Mouse (Mus musculus) heart, embryonic 11.5 days (tissue): ENCODE data around the gene Csf2rb. TPM values are rescaled to one million over a fixed set of nuclear protein-coding genes. Genes with fewer than 3 reads are reported as not detected.
"Not testable (repeated sequence)": the region's sequence is repeated elsewhere in the genome, so short reads cannot be mapped to it uniquely, and the experiment has no call there.

Experiments used
- ATAC-seq: fragments of 200-750 bp; cut with Nextera tagmentation; replicated peaks from 2 replicates; pipeline ENCODE4 v1.8.0; 2017; ENCODE audit warnings: moderate library complexity; ENCODE audit not compliant: insufficient number of reproducible peaks, low FRiP score, low TSS enrichment
- H3K27ac ChIP-seq: fragments of 300-500 bp; sonication (generic); 2 replicates; pipeline ENCODE4 v1.5.1; 2014; ENCODE audit warnings: mild to moderate bottlenecking, low read depth, low read length
- H3K27me3 ChIP-seq: fragments of 300-500 bp; sonication (generic); 2 replicates; pipeline ENCODE4 v1.6.1; 2014; ENCODE audit warnings: mild to moderate bottlenecking, low read length, mixed read lengths; ENCODE audit not compliant: control insufficient read depth, insufficient read depth
- H3K36me3 ChIP-seq: fragments of 300-500 bp; sonication (generic); 2 replicates; pipeline ENCODE4 v1.6.1; 2014; ENCODE audit warnings: mild to moderate bottlenecking, low read length, moderate library complexity, mixed read lengths; ENCODE audit not compliant: control insufficient read depth, insufficient read depth
- H3K4me1 ChIP-seq: fragments of 300-500 bp; sonication (generic); 2 replicates; pipeline ENCODE4 v1.6.1; 2014; ENCODE audit warnings: low read length; ENCODE audit not compliant: control insufficient read depth, insufficient read depth
- H3K4me2 ChIP-seq: fragments of 300-500 bp; sonication (generic); 2 replicates; pipeline ENCODE4 v1.6.1; 2014; ENCODE audit warnings: mild to moderate bottlenecking, moderate library complexity
- H3K4me3 ChIP-seq: fragments of 300-500 bp; sonication (generic); 2 replicates; pipeline ENCODE4 v1.5.1; 2014; ENCODE audit warnings: low read depth, low read length
- H3K9ac ChIP-seq: fragments of 300-500 bp; sonication (generic); 2 replicates; pipeline ENCODE4 v1.6.1; 2014; ENCODE audit warnings: mild to moderate bottlenecking, low read depth, low read length, moderate library complexity
- H3K9me3 ChIP-seq: fragments of 300-500 bp; sonication (generic); replicated peaks from 2 replicates; pipeline ENCODE4 v1.6.1; 2016; ENCODE audit warnings: low read length; ENCODE audit not compliant: control insufficient read depth
- WGBS: fragments of 180-500 bp; shearing (Covaris S2); extraction: QIAGEN DNeasy Blood & Tissue Kit; methylation state at CpG from one replicate; pipeline ENCODE4 v1.1.7; 2014; ENCODE audit not compliant: insufficient replicate concordance; 5-methylcytosine and 5-hydroxymethylcytosine counted together
- polyA plus RNA-seq: library from polyadenylated mRNA; unstranded; fragments of >200 nt; fragmentation: Nextera tagmentation; extraction: Ambion mirVana; gene quantifications from 2 replicates; pipeline ENCODE4 v1.2.1, GENCODE M21; 2014

Gene Csf2rb
- polyA plus RNA-seq, 1 experiment from 2014 or later = 6.6 TPM

DNA sequence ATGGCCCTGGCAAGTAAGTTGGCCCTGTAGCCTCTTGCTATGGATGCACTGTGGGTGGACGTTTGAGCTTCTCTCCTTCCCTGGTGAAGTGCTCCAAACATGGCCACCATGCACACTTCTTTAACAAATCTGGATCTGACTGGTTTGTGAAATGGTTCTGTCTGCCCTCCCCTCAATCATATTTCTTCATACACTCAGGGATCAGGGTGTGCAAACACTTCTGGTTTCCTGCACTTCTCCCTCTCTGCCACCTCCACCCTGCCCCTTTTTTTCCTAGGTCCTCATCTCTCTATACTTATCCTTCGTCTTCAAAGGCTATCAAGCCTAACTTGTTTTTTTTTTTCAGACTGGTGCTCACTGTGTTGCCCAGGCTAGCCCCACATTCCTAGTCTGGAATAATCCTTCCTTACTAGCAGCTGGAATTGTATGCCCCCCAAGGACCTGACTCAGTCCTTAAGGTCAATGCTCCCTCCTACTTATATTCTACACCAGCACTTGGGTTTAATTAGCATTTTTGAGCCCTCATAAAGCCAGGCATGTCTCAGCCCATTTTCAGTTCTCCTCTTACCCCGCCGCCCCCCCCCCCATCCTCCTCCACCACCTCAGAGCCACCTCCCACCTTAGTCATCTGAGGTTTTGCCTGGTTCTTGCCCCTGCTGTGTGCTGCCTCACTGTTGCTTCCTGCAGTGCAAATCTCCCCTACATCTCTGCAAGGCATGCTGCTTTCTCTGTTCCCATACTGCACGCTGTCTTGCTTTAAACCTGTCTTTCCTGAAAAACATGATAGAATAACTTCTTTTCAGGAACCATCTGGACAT is 6.2 kb downstream of the Csf2rb start:
- Histone ChIP-seq H3K27me3 (no peaks in the 10 kb centered on the region), H3K9me3 (no peaks in the 10 kb centered on the region), H3K27ac (no peak overlapping the region), H3K36me3 (no peaks in the 10 kb centered on the region), H3K4me2 (no peak overlapping the region), H3K4me1 (no peaks in the 10 kb centered on the region), H3K9ac (no peak overlapping the region), H3K4me3 (no peak overlapping the region)
- WGBS = 72% methylated on average over 5 of the region's 5 CpGs
- no peak for ATAC-seq

DNA sequence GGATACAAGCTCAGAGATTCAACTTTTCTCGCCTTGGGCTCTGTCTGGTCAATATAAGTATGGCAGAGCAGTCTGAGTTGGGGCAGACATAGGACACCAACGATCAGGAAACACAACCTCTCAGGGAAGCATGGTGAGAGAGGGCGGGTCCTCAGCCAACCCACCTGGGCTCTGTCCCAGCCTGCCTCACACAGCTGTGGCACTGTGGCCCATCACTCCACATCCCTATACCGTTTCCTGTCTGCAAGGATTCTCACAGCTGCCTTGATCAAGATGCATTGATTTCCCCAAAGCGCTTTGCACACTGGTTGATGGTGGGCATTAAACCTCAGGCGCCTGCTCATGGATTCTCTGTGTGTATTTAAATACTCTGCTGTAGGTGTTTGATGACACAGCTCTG is 7.4 kb downstream of the Csf2rb start:
- Histone ChIP-seq H3K27me3 (no peaks in the 10 kb centered on the region), H3K4me2 (no peak overlapping the region)

DNA sequence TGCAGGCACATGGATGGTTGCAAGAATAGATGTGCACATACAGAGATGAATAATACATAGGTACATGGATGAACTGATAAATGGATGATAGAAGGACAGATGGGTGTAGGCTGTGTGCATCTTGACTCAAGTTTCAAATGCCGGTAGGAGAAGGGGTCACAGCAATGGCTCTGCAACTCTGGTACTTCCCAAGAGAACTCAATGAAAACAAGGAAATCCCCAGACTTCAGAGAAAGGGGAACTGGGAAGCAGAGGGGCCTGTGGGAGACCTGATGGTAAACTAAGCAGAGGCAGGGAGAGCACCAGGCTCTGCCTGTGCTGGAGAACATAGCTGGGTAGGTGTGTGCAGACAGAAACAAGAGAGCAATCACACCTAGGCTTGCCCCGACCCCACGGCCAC is 8.8 kb downstream of the Csf2rb start:
- no peak overlapping the region for H3K4me2 ChIP-seq
- H3K36me3 ChIP-seq = no peaks in the 10 kb centered on the region
- no peaks in the 10 kb centered on the region for H3K27me3 ChIP-seq
- H3K9ac ChIP-seq = no peak overlapping the region
- no peak for ATAC-seq
- no peaks in the 10 kb centered on the region for H3K9me3 ChIP-seq
- no peak overlapping the region for H3K4me3 ChIP-seq
- H3K27ac ChIP-seq = no peak overlapping the region
- no peaks in the 10 kb centered on the region for H3K4me1 ChIP-seq
- 79% methylated on average over 3 of the region's 3 CpGs for WGBS

More for the DNA sequence above, 7.4 kb downstream of the Csf2rb start:
- H3K36me3 ChIP-seq = no peaks in the 10 kb centered on the region
- no peak for ATAC-seq
- H3K4me3 ChIP-seq = no peak overlapping the region
- WGBS = 68% methylated on average over 6 of the region's 6 CpGs
- no peaks in the 10 kb centered on the region for H3K9me3 ChIP-seq
- H3K27ac ChIP-seq = no peak overlapping the region
- H3K4me1 ChIP-seq = no peaks in the 10 kb centered on the region
- no peak overlapping the region for H3K9ac ChIP-seq

DNA sequence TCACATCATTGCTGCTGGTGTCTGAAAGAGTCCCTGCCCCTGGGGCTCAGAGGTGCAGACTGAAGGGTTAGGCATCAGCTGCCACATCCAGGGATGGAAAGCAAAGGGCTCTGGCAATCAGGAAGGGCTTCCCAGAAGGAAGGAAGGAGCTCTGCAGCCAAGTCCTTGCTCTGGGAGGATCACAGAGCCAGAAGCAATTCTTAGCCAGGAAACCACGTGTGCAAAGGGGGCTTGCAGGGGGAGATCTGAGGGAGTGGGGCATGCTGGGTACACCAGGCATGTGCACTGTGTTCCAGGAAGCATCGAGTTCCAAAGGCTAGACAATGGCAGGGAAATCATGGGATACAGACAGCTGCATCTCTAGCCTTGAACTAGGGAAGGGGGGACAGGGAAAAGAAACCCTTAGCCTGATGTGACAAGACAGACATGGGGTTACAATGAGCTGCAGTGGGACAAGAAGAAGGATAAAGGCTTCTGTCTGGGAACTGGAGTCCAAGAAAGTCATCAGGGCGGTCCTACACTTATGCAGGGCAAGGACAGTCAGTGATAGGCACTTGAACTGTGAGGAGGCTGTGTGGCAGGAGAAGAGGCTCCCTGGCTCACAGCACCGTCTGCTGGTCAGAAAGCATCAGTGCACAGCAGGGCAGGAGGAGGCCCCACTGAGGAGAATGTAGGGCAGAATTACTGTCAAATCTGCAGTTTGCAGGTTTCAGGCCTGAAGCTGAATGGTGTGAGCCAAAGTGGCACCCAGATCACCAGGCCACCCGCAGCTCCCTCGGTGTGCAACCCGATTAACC is 14.3 kb downstream of the Csf2rb start:
- H3K4me3 ChIP-seq, H3K4me1 ChIP-seq, H3K27me3 ChIP-seq, H3K27ac ChIP-seq, ATAC-seq, H3K4me2 ChIP-seq, H3K36me3 ChIP-seq, H3K9ac ChIP-seq, H3K9me3 ChIP-seq: not testable (repeated sequence)
- WGBS = 36% methylated on average over 7 of the region's 7 CpGs

DNA sequence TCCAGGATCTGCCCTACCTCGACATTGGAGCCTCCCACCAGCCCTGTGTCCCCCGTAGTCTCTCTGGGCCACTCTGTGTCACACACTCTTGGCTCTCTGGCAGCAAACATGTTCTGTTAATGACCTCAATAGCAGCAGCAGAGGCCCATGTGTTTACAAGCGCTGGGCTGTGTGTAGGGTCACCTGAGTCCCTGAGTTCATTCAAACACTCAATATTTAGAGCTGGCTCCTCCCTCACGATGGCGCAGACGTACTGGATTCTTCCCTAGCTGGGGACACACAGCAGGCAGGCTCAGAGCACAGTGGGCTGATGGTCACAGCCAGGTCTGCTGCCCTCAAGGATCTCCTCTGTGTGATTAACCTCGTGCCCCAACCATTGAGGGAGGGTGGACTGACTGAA is 15.4 kb downstream of the Csf2rb start:
- H3K36me3 ChIP-seq, H3K9me3 ChIP-seq, H3K9ac ChIP-seq, H3K4me3 ChIP-seq, H3K4me2 ChIP-seq, H3K4me1 ChIP-seq, ATAC-seq, H3K27me3 ChIP-seq, H3K27ac ChIP-seq: not testable (repeated sequence)
- WGBS = 64% methylated on average over 6 of the region's 7 CpGs

DNA sequence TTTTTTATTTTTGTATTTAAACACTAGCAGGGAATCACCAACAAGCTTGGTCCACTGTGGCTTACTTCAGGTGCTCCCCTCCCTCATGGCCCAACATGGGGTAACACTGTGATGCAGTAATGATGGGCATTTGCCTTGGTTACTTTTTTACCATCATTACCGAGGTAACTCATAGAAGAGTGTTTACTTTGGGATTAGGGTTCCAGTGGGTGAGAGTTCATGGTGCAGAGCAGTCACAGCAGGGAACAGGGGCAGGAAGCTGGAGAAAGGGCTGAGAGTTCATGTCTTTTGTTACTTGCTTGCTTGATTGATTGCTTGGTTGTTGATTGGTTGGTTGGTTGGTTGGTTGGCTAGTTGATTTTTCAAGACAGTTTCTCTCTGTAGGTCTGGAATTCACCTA is 18.1 kb downstream of the Csf2rb start:
- Histone ChIP-seq H3K4me1 (no peaks in the 10 kb centered on the region), H3K9me3 (no peaks in the 10 kb centered on the region), H3K4me2 (no peak overlapping the region), H3K27ac (no peak overlapping the region), H3K27me3 (no peaks in the 10 kb centered on the region), H3K36me3 (no peaks in the 10 kb centered on the region), H3K9ac (no peak overlapping the region), H3K4me3 (no peak overlapping the region)
- 13% methylated on average over 1 of the region's 1 CpGs for WGBS
- no peak for ATAC-seq

DNA sequence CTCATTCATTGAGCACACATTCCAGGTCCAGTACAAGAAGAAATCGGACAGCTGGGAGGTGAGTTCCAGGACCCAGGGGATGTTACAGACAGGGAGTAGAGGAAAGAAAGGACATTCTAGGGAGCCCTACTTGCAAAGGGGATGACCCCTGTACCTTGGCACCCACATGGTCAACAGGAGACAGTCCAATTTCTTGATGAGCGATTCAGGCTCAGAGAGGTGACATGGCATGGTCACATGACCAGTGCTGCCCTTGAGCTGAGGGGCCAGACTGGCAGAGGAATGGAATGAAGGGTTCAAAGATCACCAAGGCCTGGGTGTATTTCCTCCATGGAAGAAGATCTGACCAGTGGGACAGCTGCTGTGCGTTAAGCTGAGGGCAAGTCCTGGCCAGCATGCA is 19.0 kb downstream of the Csf2rb start:
- Histone ChIP-seq H3K9ac (no peak overlapping the region), H3K36me3 (no peaks in the 10 kb centered on the region), H3K27me3 (no peaks in the 10 kb centered on the region), H3K9me3 (no peaks in the 10 kb centered on the region), H3K4me1 (no peaks in the 10 kb centered on the region), H3K27ac (no peak overlapping the region), H3K4me2 (no peak overlapping the region), H3K4me3 (no peak overlapping the region)
- WGBS = 87% methylated on average over 3 of the region's 3 CpGs
- no peak for ATAC-seq

DNA sequence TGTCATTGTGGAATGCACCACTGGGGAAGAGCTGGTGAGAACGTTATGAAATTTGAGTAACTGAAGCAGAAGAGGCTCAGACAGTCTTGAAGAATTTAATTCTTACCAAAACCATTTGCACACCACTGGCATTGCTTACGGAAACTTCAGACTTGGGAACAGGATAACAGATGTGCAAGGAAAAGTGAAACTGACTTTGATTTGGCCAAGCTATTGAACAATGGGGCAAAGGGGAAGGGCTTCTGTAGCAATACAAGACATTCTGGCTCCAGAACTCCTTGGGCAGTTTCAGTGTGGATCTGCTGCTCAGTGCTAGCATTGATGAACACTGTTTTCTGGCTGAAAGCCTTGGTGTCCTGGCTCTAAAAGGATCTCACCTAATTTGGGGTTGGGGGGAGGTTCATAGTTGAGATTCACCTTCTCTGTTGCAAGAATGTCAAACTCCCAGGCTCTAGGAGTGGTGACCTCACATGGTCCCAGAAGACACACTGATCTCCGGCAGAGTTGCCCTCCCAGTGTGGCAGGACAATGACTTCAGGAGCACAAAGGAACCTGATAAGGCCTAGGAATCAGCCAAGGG is 26.1 kb downstream of the Csf2rb start:
- H3K4me1 ChIP-seq = no peaks in the 10 kb centered on the region
- H3K4me3 ChIP-seq = no peak overlapping the region
- no peak overlapping the region for H3K4me2 ChIP-seq
- H3K36me3 ChIP-seq = no peaks in the 10 kb centered on the region
- no peak for ATAC-seq
- H3K9me3 ChIP-seq = no peaks in the 10 kb centered on the region
- H3K9ac ChIP-seq = no peak overlapping the region
- H3K27ac ChIP-seq = no peak overlapping the region
- no peaks in the 10 kb centered on the region for H3K27me3 ChIP-seq
- 47% methylated on average over 3 of the region's 3 CpGs for WGBS
